Mouse (Mus musculus): ENCODE results near the gene Tnfsf10. TPM values are rescaled to one million over a fixed set of nuclear protein-coding genes. Genes with fewer than 3 reads are reported as not detected.
"Not testable (repeated sequence)": the region's sequence is repeated elsewhere in the genome, so short reads cannot be mapped to it uniquely, and the experiment has no call there.

Gene Tnfsf10
- polyA plus RNA-seq, 1 experiment = 0.12 TPM

GRCm38 (mm10) chr3:27284227-27284626, 32.6 kb upstream of the Tnfsf10 start:
- peak; percentile 33; the same call in 1 of the 2 replicates for TF ChIP-seq CTCF (IDR thresholded peaks at IDR 0.05; ENCODE audit: borderline replicate concordance, extremely low read depth, insufficient read depth, insufficient read length)
- no peak for TF ChIP-seq POLR2A (IDR thresholded peaks at IDR 0.05; ENCODE audit: borderline replicate concordance, extremely low read depth, insufficient read depth, insufficient read length, poor library complexity, severe bottlenecking)
- DNase-seq (ENCODE audit: low read depth) = no peak

- no peak for DNase-seq (ENCODE audit: low read depth)
These were observed 31.8 kb upstream of the Tnfsf10 start for GRCm38 (mm10) chr3:27285072-27285471.

GRCm38 (mm10) chr3:27288301-27288700, 28.5 kb upstream of the Tnfsf10 start:
- no peak for TF ChIP-seq POLR2A (IDR thresholded peaks at IDR 0.05; ENCODE audit: borderline replicate concordance, extremely low read depth, insufficient read depth, insufficient read length, poor library complexity, severe bottlenecking)
- no peak for TF ChIP-seq CTCF (IDR thresholded peaks at IDR 0.05; ENCODE audit: borderline replicate concordance, extremely low read depth, insufficient read depth, insufficient read length)
- DNase-seq (ENCODE audit: low read depth) = no peak

More at GRCm38 (mm10) chr3:27285072-27285471, 31.8 kb upstream of the Tnfsf10 start:
- TF ChIP-seq POLR2A (IDR thresholded peaks at IDR 0.05; ENCODE audit: borderline replicate concordance, extremely low read depth, insufficient read depth, insufficient read length, poor library complexity, severe bottlenecking) (no peak), CTCF (IDR thresholded peaks at IDR 0.05; ENCODE audit: borderline replicate concordance, extremely low read depth, insufficient read depth, insufficient read length) (no peak)

GRCm38 (mm10) chr3:27288909-27289308, 27.9 kb upstream of the Tnfsf10 start:
- TF ChIP-seq POLR2A (IDR thresholded peaks at IDR 0.05; ENCODE audit: borderline replicate concordance, extremely low read depth, insufficient read depth, insufficient read length, poor library complexity, severe bottlenecking) (no peak), CTCF (IDR thresholded peaks at IDR 0.05; ENCODE audit: borderline replicate concordance, extremely low read depth, insufficient read depth, insufficient read length) (no peak)
- no peak for DNase-seq (ENCODE audit: low read depth)

- DNase-seq (ENCODE audit: low read depth) = no peak
- TF ChIP-seq POLR2A (IDR thresholded peaks at IDR 0.05; ENCODE audit: borderline replicate concordance, extremely low read depth, insufficient read depth, insufficient read length, poor library complexity, severe bottlenecking) = no peak
- no peak for TF ChIP-seq CTCF (IDR thresholded peaks at IDR 0.05; ENCODE audit: borderline replicate concordance, extremely low read depth, insufficient read depth, insufficient read length)
These were observed 26.5 kb upstream of the Tnfsf10 start for GRCm38 (mm10) chr3:27290285-27290684.

- not testable (repeated sequence) for DNase-seq (ENCODE audit: low read depth)
These were observed 25.9 kb upstream of the Tnfsf10 start for GRCm38 (mm10) chr3:27290945-27291344.

GRCm38 (mm10) chr3:27291411-27291810, 25.4 kb upstream of the Tnfsf10 start:
- DNase-seq (ENCODE audit: low read depth) = not testable (repeated sequence)

GRCm38 (mm10) chr3:27293645-27294385, 23.0 kb upstream of the Tnfsf10 start:
- TF ChIP-seq CTCF (IDR thresholded peaks at IDR 0.05; ENCODE audit: borderline replicate concordance, extremely low read depth, insufficient read depth, insufficient read length) (no peak), POLR2A (IDR thresholded peaks at IDR 0.05; ENCODE audit: borderline replicate concordance, extremely low read depth, insufficient read depth, insufficient read length, poor library complexity, severe bottlenecking) (no peak)
- DNase-seq (ENCODE audit: low read depth) = no peak

- TF ChIP-seq CTCF (IDR thresholded peaks at IDR 0.05; ENCODE audit: borderline replicate concordance, extremely low read depth, insufficient read depth, insufficient read length) (no peak), POLR2A (IDR thresholded peaks at IDR 0.05; ENCODE audit: borderline replicate concordance, extremely low read depth, insufficient read depth, insufficient read length, poor library complexity, severe bottlenecking) (no peak)
- DNase-seq (ENCODE audit: low read depth) = no peak
These were observed 16.4 kb upstream of the Tnfsf10 start for GRCm38 (mm10) chr3:27300451-27300850.

GRCm38 (mm10) chr3:27302339-27303022, 14.3 kb upstream of the Tnfsf10 start:
- DNase-seq (ENCODE audit: low read depth) = no peak
- no peak for TF ChIP-seq POLR2A (IDR thresholded peaks at IDR 0.05; ENCODE audit: borderline replicate concordance, extremely low read depth, insufficient read depth, insufficient read length, poor library complexity, severe bottlenecking)
- no peak for TF ChIP-seq CTCF (IDR thresholded peaks at IDR 0.05; ENCODE audit: borderline replicate concordance, extremely low read depth, insufficient read depth, insufficient read length)

GRCm38 (mm10) chr3:27306815-27307214, 10.0 kb upstream of the Tnfsf10 start:
- no peak for TF ChIP-seq CTCF (IDR thresholded peaks at IDR 0.05; ENCODE audit: borderline replicate concordance, extremely low read depth, insufficient read depth, insufficient read length)
- no peak for TF ChIP-seq POLR2A (IDR thresholded peaks at IDR 0.05; ENCODE audit: borderline replicate concordance, extremely low read depth, insufficient read depth, insufficient read length, poor library complexity, severe bottlenecking)
- DNase-seq (ENCODE audit: low read depth) = no peak

GRCm38 (mm10) chr3:27310973-27311372, 5.9 kb upstream of the Tnfsf10 start:
- TF ChIP-seq POLR2A (IDR thresholded peaks at IDR 0.05; ENCODE audit: borderline replicate concordance, extremely low read depth, insufficient read depth, insufficient read length, poor library complexity, severe bottlenecking) (no peak), CTCF (IDR thresholded peaks at IDR 0.05; ENCODE audit: borderline replicate concordance, extremely low read depth, insufficient read depth, insufficient read length) (no peak)
- DNase-seq (ENCODE audit: low read depth) = no peak
